Mouse (Mus musculus): ENCODE measurements at regions not wholly inside any gene's neighbourhood (a gene's known extent, or its start where the extent isn't known, plus 50 kb on each side); places are given as distances from the start of the nearest gene placed in this dataset.

GRCm38 (mm10) chr16:9121581-9121980, 291.7 kb downstream of the 1810013L24Rik start:
- TF ChIP-seq POLR2A (IDR thresholded peaks at IDR 0.05; ENCODE audit: low read depth, low read length), result no peak
- no peak for TF ChIP-seq CTCF (conservative IDR thresholded peaks at IDR 0.05; ENCODE audit: insufficient read depth, insufficient read length, low read depth, low read length)

Measured in kidney, adult 2 months (tissue).